Mouse (Mus musculus) neural tube, embryonic 15.5 days (tissue): ENCODE measurements around the gene Morn1. TPM values are rescaled to one million over a fixed set of nuclear protein-coding genes. Genes with fewer than 3 reads are reported as not detected.

Experiments used
- ATAC-seq: fragments of 200-750 bp; cut with Nextera tagmentation; 2 replicates; pipeline ENCODE4 v1.8.0; 2017; ENCODE audit warnings: mild to moderate bottlenecking, moderate TSS enrichment, moderate library complexity; ENCODE audit not compliant: low FRiP score
- H3K27ac ChIP-seq: fragments of 300-500 bp; sonication (generic); replicated peaks from 2 replicates; pipeline ENCODE4 v1.5.1; 2015; ENCODE audit warnings: mild to moderate bottlenecking, inconsistent platforms
- H3K27me3 ChIP-seq: fragments of 300-500 bp; sonication (generic); replicated peaks from 2 replicates; pipeline ENCODE4 v1.6.1; 2015; ENCODE audit warnings: inconsistent platforms
- H3K36me3 ChIP-seq: fragments of 300-500 bp; sonication (generic); 2 replicates; pipeline ENCODE4 v1.6.1; 2015; ENCODE audit warnings: inconsistent platforms
- H3K4me1 ChIP-seq: fragments of 300-500 bp; sonication (generic); 2 replicates; pipeline ENCODE4 v1.6.1; 2015; ENCODE audit warnings: inconsistent platforms
- H3K4me2 ChIP-seq: fragments of 300-500 bp; sonication (generic); 2 replicates; pipeline ENCODE4 v1.6.1; 2015; ENCODE audit warnings: inconsistent platforms, mild to moderate bottlenecking, moderate library complexity
- H3K4me3 ChIP-seq: fragments of 300-500 bp; sonication (generic); replicated peaks from 2 replicates; pipeline ENCODE4 v1.5.1; 2015; ENCODE audit warnings: mild to moderate bottlenecking, inconsistent platforms
- H3K9ac ChIP-seq: fragments of 300-500 bp; sonication (generic); replicated peaks from 2 replicates; pipeline ENCODE4 v1.6.1; 2015; ENCODE audit warnings: mild to moderate bottlenecking, inconsistent platforms
- H3K9me3 ChIP-seq: fragments of 300-500 bp; sonication (generic); replicated peaks from 2 replicates; pipeline ENCODE4 v1.6.1; 2016; ENCODE audit warnings: inconsistent platforms
- WGBS: fragments of 180-500 bp; shearing (Covaris S2); methylation state at CpG from one replicate; pipeline ENCODE4 v1.1.7; 2015; ENCODE audit warnings: mixed read lengths; 5-methylcytosine and 5-hydroxymethylcytosine counted together
- polyA plus RNA-seq: library from polyadenylated mRNA; unstranded; fragments of >200 nt; fragmentation: Nextera tagmentation; extraction: Ambion mirVana; gene quantifications from 2 replicates; pipeline ENCODE4 v1.2.1, GENCODE M21; 2015

Gene Morn1
- polyA plus RNA-seq, 1 experiment from 2014 or later, result 6.4 TPM

DNA sequence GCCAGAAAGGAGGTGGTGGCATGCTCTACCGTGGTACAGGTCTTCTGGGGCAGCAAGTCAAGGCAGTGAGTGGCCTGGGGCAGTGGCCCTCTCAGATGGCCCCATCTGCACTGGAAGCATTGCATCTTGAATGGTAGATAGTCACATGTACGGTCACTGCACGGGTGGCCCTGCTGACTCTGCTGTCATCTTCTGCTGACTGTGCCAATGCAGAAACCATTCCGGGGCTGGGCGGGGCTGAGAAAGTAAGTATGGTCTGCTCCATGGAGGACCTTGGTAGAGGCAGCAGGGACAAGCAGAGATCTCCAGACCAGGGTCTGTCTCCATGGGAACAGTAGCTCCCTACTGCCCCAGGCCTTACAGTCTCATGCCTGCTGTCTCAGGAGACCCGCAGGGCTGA is 34.8 kb downstream of the Morn1 start:
- H3K4me3 ChIP-seq, result no peak overlapping the region
- no peak overlapping the region for H3K9ac ChIP-seq
- H3K4me2 ChIP-seq, result no peak overlapping the region
- peaks cover 35% of the 10 kb centered on the region for H3K4me1 ChIP-seq
- H3K9me3 ChIP-seq, result no peaks in the 10 kb centered on the region
- H3K27ac ChIP-seq, result no peak overlapping the region
- no peaks in the 10 kb centered on the region; the same call in 1 of the 2 replicates for H3K27me3 ChIP-seq
- no peaks in the 10 kb centered on the region for H3K36me3 ChIP-seq
- WGBS, result 76% methylated on average over 6 of the region's 6 CpGs
- no peak for ATAC-seq

DNA sequence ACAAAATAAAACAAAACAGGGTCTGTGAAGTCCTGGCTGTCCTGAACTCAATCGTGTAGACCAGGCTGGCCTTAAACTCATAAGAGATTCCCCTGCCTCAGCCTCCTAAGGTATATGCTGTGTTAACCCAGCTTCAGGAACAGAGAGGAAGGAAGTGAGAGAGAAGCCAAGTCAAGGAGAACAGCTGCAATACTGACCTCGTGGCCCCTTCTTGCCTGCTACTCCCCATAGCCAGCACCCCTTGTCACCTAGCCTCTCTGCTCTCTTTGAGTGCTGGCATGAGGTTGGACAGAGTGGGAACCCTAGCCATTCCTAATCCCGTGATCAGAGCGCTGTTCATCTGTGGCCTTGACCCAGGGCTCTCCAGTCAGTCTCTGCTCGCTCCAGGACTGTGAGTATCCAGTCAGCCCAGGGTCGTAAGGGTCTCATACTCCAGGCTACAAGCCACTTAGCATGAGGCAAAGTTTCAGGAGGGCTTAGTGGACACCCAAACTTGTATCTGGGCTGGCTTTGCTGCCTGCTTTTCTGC is 35.6 kb downstream of the Morn1 start:
- Histone ChIP-seq H3K27me3 (no peaks in the 10 kb centered on the region; the same call in 1 of the 2 replicates), H3K9me3 (no peaks in the 10 kb centered on the region), H3K27ac (peak overlapping the region; percentile 66), H3K9ac (no peak overlapping the region), H3K4me1 (peaks cover 39% of the 10 kb centered on the region), H3K4me2 (no peak overlapping the region; the same call in 1 of the 2 replicates), H3K36me3 (no peaks in the 10 kb centered on the region), H3K4me3 (no peak overlapping the region)
- ATAC-seq, result no peak
- 87% methylated on average over 6 of the region's 6 CpGs for WGBS

DNA sequence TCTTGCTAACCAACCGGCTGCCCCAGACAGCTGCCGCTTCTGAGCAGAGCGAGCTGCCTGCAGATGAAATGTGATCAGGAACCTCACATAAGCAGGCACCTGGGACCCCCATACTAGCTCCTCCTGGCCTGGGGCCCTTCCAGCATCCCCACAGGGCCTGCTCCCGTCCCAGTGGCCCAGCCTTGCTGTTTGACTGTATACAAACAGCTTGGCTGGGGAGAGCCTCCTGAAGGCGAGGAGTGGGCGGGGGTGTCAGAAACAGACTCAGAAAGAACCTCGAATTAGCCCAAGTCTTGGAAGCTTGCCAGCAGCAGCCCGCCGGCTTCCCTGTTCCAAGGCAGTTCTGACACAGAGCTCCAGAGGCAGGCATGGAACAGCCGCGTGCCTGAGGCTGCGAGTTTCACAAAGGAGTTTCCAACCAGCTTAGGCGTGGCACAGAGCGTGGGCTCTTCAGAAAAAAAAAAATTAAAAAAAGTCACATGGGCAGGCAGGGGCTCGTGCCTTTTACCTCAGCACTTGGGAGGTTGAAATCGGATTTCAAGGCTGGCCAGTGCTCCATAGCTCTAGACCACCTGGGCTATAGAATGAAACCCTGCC is 36.2 kb downstream of the Morn1 start:
- H3K27me3 ChIP-seq, result no peaks in the 10 kb centered on the region
- peak overlapping the region; percentile 29 for H3K4me2 ChIP-seq
- ATAC-seq, result peak; percentile 51
- H3K9me3 ChIP-seq, result no peaks in the 10 kb centered on the region
- H3K27ac ChIP-seq, result peak overlapping the region; percentile 66
- 13% methylated on average over 16 of the region's 16 CpGs for WGBS
- H3K36me3 ChIP-seq, result no peaks in the 10 kb centered on the region
- H3K9ac ChIP-seq, result peak overlapping the region; percentile 27; the same call in 1 of the 2 replicates
- no peak overlapping the region for H3K4me3 ChIP-seq
- peaks cover 43% of the 10 kb centered on the region for H3K4me1 ChIP-seq

DNA sequence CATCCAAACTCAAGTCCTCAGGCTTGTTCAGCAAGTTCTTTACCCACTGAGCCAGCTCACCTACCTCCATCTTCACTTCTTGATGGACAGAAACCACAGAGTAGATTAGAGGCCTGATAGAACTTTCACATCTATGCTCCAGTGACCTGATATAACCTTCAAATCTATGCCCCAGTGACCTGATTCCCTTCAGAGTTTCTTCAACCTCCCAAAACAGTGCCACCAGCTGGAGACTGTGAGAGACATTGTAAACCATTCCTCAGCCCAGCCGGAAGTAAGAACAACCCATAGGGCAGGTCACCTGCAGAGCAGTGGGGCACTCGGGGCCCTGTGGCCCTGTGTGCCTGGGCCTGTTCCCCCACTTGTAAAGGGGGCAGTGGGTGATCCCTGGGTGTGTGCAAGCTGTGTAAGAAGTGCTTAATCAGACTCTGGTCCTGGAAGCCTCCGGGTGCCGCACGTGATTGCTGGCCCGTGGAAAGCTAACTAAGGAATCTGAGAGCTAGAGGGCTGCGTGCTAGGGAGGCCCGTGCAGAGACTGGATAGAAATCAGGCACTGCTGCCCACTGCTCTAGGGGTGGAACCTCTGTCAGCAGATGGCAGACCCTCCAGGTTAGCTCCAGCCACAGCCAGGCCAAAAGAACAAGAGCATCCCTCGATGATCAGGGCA is 37.6 kb downstream of the Morn1 start:
- no peak for ATAC-seq
- no peaks in the 10 kb centered on the region for H3K36me3 ChIP-seq
- WGBS, result 71% methylated on average over 9 of the region's 9 CpGs
- peaks cover 40% of the 10 kb centered on the region for H3K4me1 ChIP-seq
- H3K9me3 ChIP-seq, result no peaks in the 10 kb centered on the region
- no peaks in the 10 kb centered on the region for H3K27me3 ChIP-seq
- H3K9ac ChIP-seq, result no peak overlapping the region
- H3K4me3 ChIP-seq, result no peak overlapping the region
- H3K27ac ChIP-seq, result no peak overlapping the region
- no peak overlapping the region for H3K4me2 ChIP-seq

DNA sequence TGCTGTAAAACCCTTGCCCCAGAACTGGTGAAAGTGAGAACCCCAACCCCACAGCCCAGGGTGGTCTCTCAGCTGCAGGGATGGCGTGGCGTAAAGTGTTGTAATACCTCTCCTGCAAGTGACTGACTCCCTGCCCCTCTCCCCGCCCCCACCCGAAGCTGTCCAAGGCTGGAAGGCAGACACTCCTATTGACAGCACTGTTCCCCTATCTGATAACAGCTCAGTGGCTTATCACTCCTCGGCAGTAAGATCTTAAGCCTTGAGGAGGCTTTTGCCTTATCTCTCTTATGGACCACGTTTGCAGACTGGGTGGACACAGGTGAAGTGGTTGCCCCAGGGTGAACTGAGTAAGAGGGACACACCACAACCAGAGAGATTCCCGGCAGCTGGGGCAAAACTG is 38.9 kb downstream of the Morn1 start:
- Histone ChIP-seq H3K27me3 (no peaks in the 10 kb centered on the region), H3K27ac (no peak overlapping the region), H3K4me1 (peaks cover 47% of the 10 kb centered on the region), H3K9me3 (no peaks in the 10 kb centered on the region), H3K9ac (no peak overlapping the region), H3K4me3 (no peak overlapping the region), H3K4me2 (no peak overlapping the region), H3K36me3 (no peaks in the 10 kb centered on the region)
- ATAC-seq, result no peak
- whole genome bisulfite sequencing, result 59% methylated on average over 7 of the region's 7 CpGs

DNA sequence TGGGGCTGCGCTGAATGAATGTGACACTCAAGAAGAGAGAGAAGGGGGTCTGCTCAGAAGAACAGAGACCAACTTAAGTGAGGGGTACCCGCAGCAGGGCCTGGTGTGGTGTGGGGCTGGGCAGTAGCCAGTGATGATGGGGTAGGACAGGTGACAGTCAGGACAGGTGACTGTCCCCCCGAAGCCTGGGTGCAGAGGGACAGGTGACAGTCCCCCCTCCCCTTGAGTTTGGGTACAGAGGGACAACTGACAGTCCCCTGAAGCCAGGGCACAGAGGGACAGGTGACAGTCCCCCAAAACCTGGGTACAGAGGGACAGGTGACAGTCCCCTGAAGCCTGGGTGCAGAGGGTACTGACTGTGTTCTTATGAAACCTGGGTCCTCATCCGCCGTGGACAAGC is 39.8 kb downstream of the Morn1 start:
- Histone ChIP-seq H3K9ac (no peak overlapping the region), H3K4me2 (no peak overlapping the region), H3K9me3 (no peaks in the 10 kb centered on the region), H3K27ac (no peak overlapping the region), H3K36me3 (no peaks in the 10 kb centered on the region), H3K4me3 (no peak overlapping the region), H3K27me3 (no peaks in the 10 kb centered on the region), H3K4me1 (peaks cover 50% of the 10 kb centered on the region)
- 90% methylated on average over 5 of the region's 5 CpGs for whole genome bisulfite sequencing
- no peak for ATAC-seq

DNA sequence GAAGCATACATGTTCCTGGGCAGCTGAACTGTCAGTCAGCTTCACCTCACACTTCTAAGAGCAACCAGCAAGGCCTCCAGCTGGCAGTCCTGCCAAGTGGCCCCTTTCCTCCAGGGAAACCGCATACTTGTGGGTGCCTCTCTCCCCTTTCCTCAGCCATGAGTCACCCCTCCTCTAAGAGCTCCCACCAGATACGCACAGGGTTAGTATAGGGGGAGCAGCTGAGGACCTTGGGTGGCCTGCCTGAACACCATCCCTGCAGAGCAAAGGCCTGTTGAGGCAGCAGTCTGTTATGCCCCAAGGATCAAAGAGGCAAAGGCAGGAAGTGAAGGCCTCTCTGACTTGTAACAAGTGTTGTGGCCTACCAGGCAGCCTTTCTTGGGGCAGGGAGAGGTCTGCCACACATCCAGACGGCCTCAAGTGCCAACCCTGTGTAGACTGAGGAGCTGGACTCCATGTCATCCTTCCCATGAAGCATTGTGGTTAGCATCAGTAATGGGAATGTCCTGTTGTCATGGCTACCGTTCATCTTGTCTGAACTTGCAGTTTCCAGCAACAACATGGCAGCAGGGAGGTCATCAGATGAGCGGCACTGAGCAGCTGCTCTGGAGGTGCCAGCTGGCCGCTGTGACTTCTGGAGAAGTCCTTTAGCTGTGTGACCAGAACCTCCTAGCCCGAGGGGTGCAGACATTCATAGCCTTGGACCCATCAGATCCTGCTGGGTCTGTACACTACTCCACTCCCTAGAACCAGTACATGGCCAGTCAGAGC is 40.4 kb downstream of the Morn1 start:
- Histone ChIP-seq H3K4me2 (no peak overlapping the region), H3K27me3 (no peaks in the 10 kb centered on the region), H3K9me3 (no peaks in the 10 kb centered on the region), H3K4me3 (no peak overlapping the region), H3K4me1 (peaks cover 50% of the 10 kb centered on the region), H3K36me3 (no peaks in the 10 kb centered on the region), H3K27ac (no peak overlapping the region), H3K9ac (no peak overlapping the region)
- WGBS, result 52% methylated on average over 7 of the region's 7 CpGs
- no peak for ATAC-seq

DNA sequence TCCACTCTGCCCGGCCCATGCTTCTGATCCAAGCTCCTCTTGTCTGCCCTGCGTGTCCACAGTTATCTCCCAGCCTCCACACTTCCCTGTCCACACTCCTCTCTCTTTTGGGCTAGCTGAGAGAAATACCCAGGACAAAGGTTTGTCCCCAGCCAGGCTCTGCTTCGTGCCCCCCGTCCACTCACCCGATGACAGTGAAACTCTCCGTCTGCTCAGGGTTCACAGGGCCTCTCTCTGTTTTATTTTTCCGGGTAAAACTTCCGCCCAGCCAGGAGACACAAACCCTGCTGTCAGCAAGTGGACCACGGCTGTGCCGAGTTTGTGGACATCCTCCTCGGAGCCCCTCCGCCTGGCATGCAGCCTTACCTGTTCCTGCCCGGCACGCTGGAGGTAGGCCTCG is 42.0 kb downstream of the Morn1 start:
- ATAC-seq, result no peak
- Histone ChIP-seq H3K27me3 (no peaks in the 10 kb centered on the region), H3K4me1 (peaks cover 36% of the 10 kb centered on the region), H3K36me3 (no peaks in the 10 kb centered on the region), H3K27ac (no peak overlapping the region), H3K9me3 (no peaks in the 10 kb centered on the region), H3K4me2 (no peak overlapping the region), H3K9ac (no peak overlapping the region), H3K4me3 (no peak overlapping the region)
- WGBS, result 96% methylated on average over 15 of the region's 15 CpGs

DNA sequence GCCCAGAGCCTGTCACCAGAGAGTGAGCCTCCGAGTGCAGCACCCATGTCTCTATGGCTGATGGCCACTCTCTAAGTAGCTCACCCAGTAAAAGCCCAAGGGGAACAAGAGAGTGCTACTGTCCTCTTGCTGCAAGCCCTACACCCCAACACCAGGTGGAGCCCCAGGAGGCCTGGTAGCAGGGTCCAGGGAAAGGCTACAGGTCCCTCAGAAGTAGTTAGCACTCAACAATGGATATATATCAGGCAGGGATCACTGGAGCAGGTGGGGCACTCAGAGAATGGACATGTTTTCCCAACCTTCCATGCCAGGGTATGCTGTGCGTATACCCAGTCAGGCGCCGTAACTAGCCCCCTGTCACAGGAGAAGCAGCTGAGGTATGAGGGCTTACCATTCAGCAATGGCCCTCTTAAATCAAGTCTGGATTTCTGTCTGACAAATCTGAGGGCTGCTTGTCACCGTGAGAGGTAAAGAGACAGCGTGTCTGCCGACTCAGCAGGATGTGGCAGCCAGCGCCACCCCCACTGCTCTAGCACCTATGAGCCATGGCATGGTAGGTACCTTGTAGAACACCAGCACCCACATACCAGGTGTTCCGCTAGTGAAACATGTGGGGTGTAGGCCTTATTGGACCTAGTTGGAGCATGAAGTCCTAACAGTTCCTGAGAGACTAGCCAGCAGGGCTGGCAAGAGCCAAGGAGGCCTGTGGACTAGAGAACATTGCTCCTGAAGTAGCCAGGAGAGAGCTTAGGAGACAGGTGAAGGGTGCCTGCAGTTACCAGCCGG is 42.9 kb downstream of the Morn1 start:
- Histone ChIP-seq H3K4me3 (no peak overlapping the region), H3K4me1 (peaks cover 43% of the 10 kb centered on the region), H3K36me3 (no peaks in the 10 kb centered on the region), H3K9ac (no peak overlapping the region), H3K27ac (peak overlapping the region; percentile 56), H3K27me3 (no peaks in the 10 kb centered on the region), H3K9me3 (no peaks in the 10 kb centered on the region), H3K4me2 (no peak overlapping the region)
- no peak for ATAC-seq
- WGBS, result 89% methylated on average over 10 of the region's 10 CpGs

DNA sequence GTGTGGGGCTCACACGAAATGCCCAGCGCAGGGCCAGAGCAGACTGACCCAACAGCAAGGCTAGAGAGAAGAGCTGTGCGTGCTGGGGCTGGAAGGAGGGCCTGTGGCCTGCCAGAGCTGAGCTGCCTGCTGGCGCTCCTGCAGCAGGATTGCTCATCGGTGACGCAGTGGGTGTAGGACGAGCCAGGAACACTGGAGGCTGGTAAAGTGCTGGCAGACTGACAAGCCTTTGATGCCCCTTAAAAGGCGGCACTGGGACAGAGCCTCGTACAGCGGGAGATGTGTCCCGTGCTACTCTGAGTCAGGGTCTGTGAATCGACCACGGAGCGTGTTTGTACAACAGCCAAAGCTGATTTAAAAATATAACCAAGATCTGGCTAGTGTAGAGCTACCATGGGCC is 43.6 kb downstream of the Morn1 start:
- peaks cover 41% of the 10 kb centered on the region for H3K4me1 ChIP-seq
- 55% methylated on average over 14 of the region's 14 CpGs for WGBS
- H3K27ac ChIP-seq, result peak overlapping the region; percentile 56
- H3K9me3 ChIP-seq, result no peaks in the 10 kb centered on the region
- H3K4me3 ChIP-seq, result no peak overlapping the region
- ATAC-seq, result peak; percentile 40
- no peak overlapping the region for H3K4me2 ChIP-seq
- H3K9ac ChIP-seq, result no peak overlapping the region
- no peaks in the 10 kb centered on the region for H3K27me3 ChIP-seq
- no peaks in the 10 kb centered on the region for H3K36me3 ChIP-seq

DNA sequence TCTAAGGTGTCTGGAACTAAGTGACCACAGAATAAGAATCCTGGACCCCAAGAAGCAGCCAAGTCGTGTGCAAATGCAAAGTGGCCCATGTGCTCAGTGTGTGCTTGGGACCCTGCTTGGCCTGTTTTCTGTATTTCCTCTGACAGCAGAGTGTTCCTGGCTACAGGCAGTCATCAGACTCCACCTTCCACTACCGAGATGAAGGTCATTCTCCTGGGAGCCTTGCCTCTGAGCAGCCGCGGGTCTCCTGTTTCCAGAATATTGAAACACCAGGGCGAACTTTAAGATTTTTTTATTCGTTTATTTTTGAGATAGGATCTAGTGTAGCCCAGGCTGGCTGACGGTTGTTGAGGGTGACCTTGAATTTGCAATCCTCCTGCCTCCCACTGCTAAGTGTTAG is 44.2 kb downstream of the Morn1 start:
- Histone ChIP-seq H3K4me1 (peaks cover 45% of the 10 kb centered on the region), H3K36me3 (no peaks in the 10 kb centered on the region), H3K27ac (peak overlapping the region; percentile 56), H3K9ac (no peak overlapping the region), H3K4me3 (no peak overlapping the region), H3K9me3 (no peaks in the 10 kb centered on the region), H3K4me2 (no peak overlapping the region), H3K27me3 (no peaks in the 10 kb centered on the region)
- ATAC-seq, result no peak
- WGBS, result 79% methylated on average over 7 of the region's 7 CpGs
